Comparison of ENCODE assay signal across 16 mouse cellular contexts in the genomic region with DNA sequence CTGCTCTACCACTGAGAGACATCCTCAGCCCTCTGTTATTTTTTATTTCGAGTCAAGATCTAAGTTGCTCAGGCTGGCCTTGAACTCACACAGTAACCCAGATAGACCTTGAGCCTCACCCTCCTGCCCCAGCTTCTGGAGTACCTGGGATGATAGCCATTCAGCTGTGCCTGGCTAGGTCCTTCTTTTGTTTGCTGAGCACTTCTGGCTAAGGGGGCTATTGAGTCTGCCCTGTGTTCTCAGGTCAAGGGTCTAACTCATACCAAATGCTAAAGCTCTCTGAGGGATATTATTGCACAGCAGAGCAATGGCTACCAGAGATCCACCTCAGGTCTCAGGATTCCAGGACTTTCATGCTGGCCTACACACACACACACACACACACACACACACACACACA. TPM values are rescaled to one million over a fixed set of nuclear protein-coding genes. Genes with fewer than 3 reads are reported as not detected.
"Had no signal": no experiment of that assay in that cellular context is flagged by ENCODE, and none has a peak within 500 bp of the region (broad histone marks: within the 10 kb centered on the region; RNA-seq: fewer than 3 reads in every experiment).

No protein-coding gene starts in this region.

- H3K4me2 ChIP-seq: liver, embryonic 11.5 days; liver, embryonic 15.5 days; lung, embryonic 15.5 days had no signal

- H3K9me3 ChIP-seq: limb, embryonic 10.5 days; liver, embryonic 15.5 days; lung, embryonic 15.5 days; midbrain, embryonic 10.5 days had no signal

- H3K27me3 ChIP-seq: liver, embryonic 15.5 days had no signal

- DNase-seq: kidney, adult 8-10 months; kidney, postnatal 25 days; right cerebral cortex, postnatal 14 days; thymus, postnatal 4 days had no signal

- H3K27ac ChIP-seq: left cerebral cortex, adult 2 months; limb, embryonic 10.5 days; liver, embryonic 15.5 days; lung, embryonic 15.5 days; midbrain, embryonic 10.5 days had no signal

- ATAC-seq: intestine, postnatal 0 days had no signal

- H3K4me1 ChIP-seq: limb, embryonic 10.5 days; liver, embryonic 15.5 days; lung, embryonic 15.5 days had no signal

- H3K4me3 ChIP-seq: left cerebral cortex, adult 2 months; limb, embryonic 10.5 days; liver, embryonic 15.5 days; lung, embryonic 15.5 days; midbrain, embryonic 10.5 days had no signal

- H3K9ac ChIP-seq: liver, embryonic 15.5 days; lung, embryonic 15.5 days had no signal

- H3K36me3 ChIP-seq: limb, embryonic 10.5 days; liver, embryonic 15.5 days; lung, embryonic 15.5 days; midbrain, embryonic 10.5 days had no signal

RNA-seq across cellular contexts. Expression of gene Krtdap, which starts 2.5 kb away (rescaled TPM):
- total RNA-seq: layer of hippocampus, postnatal 25 days; left cerebral cortex, adult 2 months; left cerebral cortex, postnatal 14 days; megakaryocyte, adult 5-6 weeks had no signal
- polyA plus RNA-seq: limb, embryonic 10.5 days; liver, embryonic 11.5 days; midbrain, embryonic 10.5 days; midbrain, embryonic 16.5 days had no signal

RNA-seq across cellular contexts. Expression of gene Dmkn, which starts 21.6 kb away (rescaled TPM):
- polyA plus RNA-seq: limb, embryonic 10.5 days; liver, embryonic 11.5 days; midbrain, embryonic 10.5 days had no signal

RNA-seq across cellular contexts. Expression of gene Ffar2, which starts 38.4 kb away (rescaled TPM):
- total RNA-seq: layer of hippocampus, postnatal 25 days; left cerebral cortex, adult 2 months had no signal
- polyA plus RNA-seq: limb, embryonic 10.5 days; midbrain, embryonic 10.5 days had no signal

RNA-seq across cellular contexts. Expression of gene Gapdhs, which starts 41.7 kb away (rescaled TPM):
- total RNA-seq: layer of hippocampus, postnatal 25 days; left cerebral cortex, adult 2 months; left cerebral cortex, postnatal 14 days; megakaryocyte, adult 5-6 weeks had no signal
- polyA plus RNA-seq: intestine, postnatal 0 days; limb, embryonic 10.5 days; limb, embryonic 14.5 days; liver, embryonic 15.5 days had no signal
